In the genomic region with DNA sequence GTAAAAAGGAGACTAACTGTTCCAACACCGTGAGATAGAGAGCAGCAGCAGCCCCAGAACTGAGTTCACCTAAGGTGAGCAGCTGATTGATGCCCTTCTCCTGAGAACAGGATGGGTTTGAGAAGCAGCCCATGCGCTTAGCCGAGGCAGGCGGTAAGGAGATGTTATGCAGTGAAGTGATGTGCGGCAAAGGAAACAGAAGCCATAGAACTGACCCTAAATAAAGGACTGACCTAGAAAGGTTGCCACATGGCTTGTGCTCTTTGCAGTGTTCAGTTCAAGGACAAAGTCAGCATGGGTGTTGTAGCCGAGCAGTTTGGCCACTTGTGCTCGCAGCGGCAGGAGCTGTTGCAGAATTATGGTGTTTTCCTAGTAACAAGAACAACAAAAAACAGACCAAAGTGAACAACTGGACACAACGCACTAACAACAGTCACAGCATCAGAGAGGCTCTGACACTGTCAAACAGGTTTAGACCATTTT, we compare ENCODE assay signal across 29 mouse cellular contexts. TPM values are rescaled to one million over a fixed set of nuclear protein-coding genes. Genes with fewer than 3 reads are reported as not detected.
DNase-seq lines count a peak whose midpoint lies in the region; ATAC-seq and TF ChIP-seq lines count a peak whose summit lies in the region.
"Had no signal": no experiment of that assay in that cellular context is flagged by ENCODE, and none has a peak within 500 bp of the region (broad histone marks: within the 10 kb centered on the region; RNA-seq: fewer than 3 reads in every experiment).

No protein-coding gene starts in this region.

- H3K4me2 ChIP-seq in liver, postnatal 0 days (ENCODE audit: low read depth, low read length): no peak overlapping the region
- H3K4me2 ChIP-seq in liver, embryonic 12.5 days: no peak overlapping the region
- H3K4me2 ChIP-seq: embryonic facial prominence, embryonic 13.5 days; embryonic facial prominence, embryonic 15.5 days; forebrain, embryonic 12.5 days had no signal

- ATAC-seq in frontal cortex, adult (ENCODE audit: low TSS enrichment): peak; percentile 38; the same call in 1 of the 2 replicates
- peak; percentile 53 for ATAC-seq in liver, postnatal 0 days
- no peak for ATAC-seq in liver, embryonic 12.5 days
- ATAC-seq: activated CD4-positive, CD25-positive, alpha-beta regulatory T cell, adult 4 months; CD4-positive, CD25-positive, alpha-beta regulatory T cell, adult 4 months; forebrain, embryonic 14.5 days; forebrain, embryonic 16.5 days; Patski had no signal

- H3K27ac ChIP-seq in heart, embryonic 10.5 days: no peak overlapping the region
- H3K27ac ChIP-seq in liver, postnatal 0 days (ENCODE audit: low read depth): no peak overlapping the region
- no peak overlapping the region for H3K27ac ChIP-seq in liver, embryonic 12.5 days
- H3K27ac ChIP-seq: embryonic facial prominence, embryonic 13.5 days; embryonic facial prominence, embryonic 15.5 days; forebrain, embryonic 10.5 days; forebrain, embryonic 12.5 days had no signal

- peaks cover 31% of the 10 kb centered on the region for H3K36me3 ChIP-seq in heart, embryonic 10.5 days
- H3K36me3 ChIP-seq in liver, postnatal 0 days (replicated peaks; ENCODE audit: insufficient read depth, low read length): no peaks in the 10 kb centered on the region; the same call in 1 of the 2 replicates
- peaks cover 12% of the 10 kb centered on the region; the same call in 1 of the 2 replicates for H3K36me3 ChIP-seq in liver, embryonic 12.5 days
- H3K36me3 ChIP-seq: embryonic facial prominence, embryonic 15.5 days had no signal

- no peak overlapping the region for H3K4me3 ChIP-seq in heart, embryonic 10.5 days
- H3K4me3 ChIP-seq in liver, postnatal 0 days (ENCODE audit: low read depth, low read length): no peak overlapping the region
- H3K4me3 ChIP-seq in liver, embryonic 12.5 days: no peak overlapping the region
- H3K4me3 ChIP-seq: embryonic facial prominence, embryonic 13.5 days; embryonic facial prominence, embryonic 15.5 days; erythroblast, embryonic 14.5 days; forebrain, embryonic 10.5 days; forebrain, embryonic 12.5 days had no signal

- H3K9me3 ChIP-seq in heart, embryonic 10.5 days: no peaks in the 10 kb centered on the region
- no peaks in the 10 kb centered on the region for H3K9me3 ChIP-seq in liver, postnatal 0 days (ENCODE audit: low read length)
- H3K9me3 ChIP-seq in liver, embryonic 12.5 days (replicated peaks): no peaks in the 10 kb centered on the region
- H3K9me3 ChIP-seq: embryonic facial prominence, embryonic 13.5 days; embryonic facial prominence, embryonic 15.5 days; forebrain, embryonic 10.5 days; forebrain, embryonic 12.5 days; G1E had no signal

- TF ChIP-seq EP300 in liver, postnatal 0 days (IDR thresholded peaks at IDR 0.05; ENCODE audit: low read depth): no peak

- H3K4me1 ChIP-seq in heart, embryonic 10.5 days: no peaks in the 10 kb centered on the region
- no peaks in the 10 kb centered on the region for H3K4me1 ChIP-seq in liver, postnatal 0 days (ENCODE audit: insufficient read depth)
- no peaks in the 10 kb centered on the region for H3K4me1 ChIP-seq in liver, embryonic 12.5 days
- H3K4me1 ChIP-seq: embryonic facial prominence, embryonic 13.5 days; embryonic facial prominence, embryonic 15.5 days; forebrain, embryonic 10.5 days; forebrain, embryonic 12.5 days had no signal

- no peak for DNase-seq in frontal cortex, postnatal 14 days (ENCODE audit: low spot score in 2 of 2)
- DNase-seq in heart, embryonic 10.5 days (ENCODE audit: low spot score): peak; percentile 39
- no peak for DNase-seq in heart, adult 18-20 months
- DNase-seq in liver, postnatal 0 days: no peak
- DNase-seq: adrenal gland, adult 8-10 months; adrenal gland, postnatal 14 days; adrenal gland, postnatal 36 days; B cell, adult 2 months; cerebellum, adult 11 months; cerebellum, adult 18-20 months; cerebellum, adult 8-10 months; cerebellum, adult 9-11 months; cerebellum, postnatal 14 days; cerebellum, postnatal 36 days; embryo, embryonic 11 days had no signal

- WGBS in heart, embryonic 10.5 days: 83% methylated on average over 9 of the region's 9 CpGs
- WGBS in liver, postnatal 0 days (ENCODE audit: insufficient replicate concordance): 70% methylated on average over 9 of the region's 9 CpGs
- whole genome bisulfite sequencing in liver, embryonic 12.5 days (ENCODE audit: insufficient replicate concordance): 79% methylated on average over 9 of the region's 9 CpGs

- H3K9ac ChIP-seq in liver, postnatal 0 days (replicated peaks): no peak overlapping the region
- H3K9ac ChIP-seq in liver, embryonic 12.5 days: no peak overlapping the region
- H3K9ac ChIP-seq: embryonic facial prominence, embryonic 13.5 days; embryonic facial prominence, embryonic 15.5 days; forebrain, embryonic 12.5 days had no signal

- no peak for TF ChIP-seq CTCF in liver, postnatal 0 days (IDR thresholded peaks at IDR 0.05; ENCODE audit: low read depth)

- H3K27me3 ChIP-seq in heart, embryonic 10.5 days (ENCODE audit: insufficient read depth, poor library complexity, severe bottlenecking): no peaks in the 10 kb centered on the region
- no peaks in the 10 kb centered on the region for H3K27me3 ChIP-seq in liver, postnatal 0 days (ENCODE audit: insufficient read depth, low read length)
- no peaks in the 10 kb centered on the region for H3K27me3 ChIP-seq in liver, embryonic 12.5 days (replicated peaks)
- H3K27me3 ChIP-seq: CH12.LX; embryonic facial prominence, embryonic 13.5 days; embryonic facial prominence, embryonic 15.5 days; forebrain, embryonic 12.5 days; Patski had no signal

RNA-seq across cellular contexts. Expression of a gene that starts 57.1 kb away (rescaled TPM):
- 22.2 and 27.2 TPM in 2 replicates for polyA plus RNA-seq in heart, embryonic 10.5 days (2016; fragmentation: Nextera tagmentation; extraction: Ambion mirVana)
- total RNA-seq in heart, adult 18-20 months (2021): 10 to 100 TPM; 11.2 to 14.9 TPM
- 40.4 and 61.5 TPM in 2 replicates for polyA plus RNA-seq in liver, postnatal 0 days (2015; fragmentation: Nextera tagmentation; extraction: Ambion mirVana)
- 13.1 and 14.6 TPM in 2 replicates for polyA plus RNA-seq in liver, embryonic 12.5 days (2016; fragmentation: Nextera tagmentation; extraction: Ambion mirVana)

RNA-seq across cellular contexts. Expression of a gene that starts 57.2 kb away (rescaled TPM):
- 3.1 and 4.1 TPM in 2 replicates for polyA plus RNA-seq in heart, embryonic 10.5 days (2016; fragmentation: Nextera tagmentation; extraction: Ambion mirVana)
- under 1 TPM; 0.82 to 0.87 TPM for total RNA-seq in heart, adult 18-20 months (2021)
- polyA plus RNA-seq in liver, postnatal 0 days (2015; fragmentation: Nextera tagmentation; extraction: Ambion mirVana): 2.1 and 2.2 TPM in 2 replicates
- 1.1 TPM in 2 replicates for polyA plus RNA-seq in liver, embryonic 12.5 days (2016; fragmentation: Nextera tagmentation; extraction: Ambion mirVana)
- polyA plus RNA-seq: erythroblast, embryonic 14.5 days had no signal
